Mouse (Mus musculus) C2C12 (cell line): ENCODE measurements around the gene Cdk5r1.

Source experiments
- CTCF ChIP-seq: IDR thresholded peaks from one replicate; pipeline ENCODE4 v1.5.1; 2011; ENCODE audit not compliant: control insufficient read depth, insufficient read depth, insufficient read length
- FOSL1 ChIP-seq: IDR thresholded peaks from one replicate; pipeline ENCODE4 v1.8.0; 2011; ENCODE audit warnings: mild to moderate bottlenecking, low read length; ENCODE audit not compliant: poor library complexity, insufficient read depth, severe bottlenecking
- USF1 ChIP-seq: IDR thresholded peaks from one replicate; pipeline ENCODE4 v1.6.1; 2011; ENCODE audit warnings: low read depth, mild to moderate bottlenecking, control low read depth, moderate library complexity

DNA sequence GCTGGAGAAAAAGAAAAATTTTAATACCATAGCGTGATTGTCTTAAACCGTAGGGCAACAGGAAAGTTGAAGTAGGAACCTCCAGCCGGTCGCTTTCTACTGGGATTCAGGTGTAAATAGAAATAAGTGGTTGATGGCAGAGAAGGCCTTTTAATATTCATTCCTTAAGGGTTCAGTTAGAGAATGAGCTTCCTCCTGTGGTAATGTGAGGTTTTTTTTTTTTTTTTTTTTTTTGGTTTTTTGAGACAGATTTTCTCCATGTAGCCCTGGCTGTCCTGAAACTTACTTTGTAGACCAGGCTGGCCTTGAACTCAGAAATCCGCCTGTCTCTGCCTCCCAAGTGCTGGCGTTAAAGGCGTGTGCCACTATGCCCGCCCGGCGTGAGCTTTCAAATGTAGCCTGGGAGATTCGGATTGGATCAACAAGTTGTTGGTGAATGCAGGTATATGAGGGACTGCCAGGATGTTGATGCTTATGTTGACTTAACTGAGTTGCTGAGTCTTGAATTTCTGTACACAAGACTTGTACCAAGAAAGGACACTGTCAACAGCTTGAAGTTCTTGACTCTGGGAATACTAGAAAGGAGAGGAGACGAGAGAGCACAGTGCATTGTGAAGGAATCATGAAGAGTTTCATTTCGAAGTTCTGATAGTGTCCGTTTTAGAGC lies 47.2 kb upstream of the Cdk5r1 start:
- no peak for TF ChIP-seq FOSL1
- TF ChIP-seq CTCF, result no peak
- no peak for TF ChIP-seq USF1
